Mouse (Mus musculus) neural tube, embryonic 10.5 days (tissue): ENCODE results near the gene Cdc40.
"Not testable (repeated sequence)": the region's sequence is repeated elsewhere in the genome, so short reads cannot be mapped to it uniquely, and the experiment has no call there.

Experiments
- DNase-seq: peaks from one replicate; pipeline ENCODE4 v3.0.0-alpha.2; 2017; ENCODE audit warnings: low spot score; ENCODE audit errors: extremely low spot score

The Cdc40 gene

DNA sequence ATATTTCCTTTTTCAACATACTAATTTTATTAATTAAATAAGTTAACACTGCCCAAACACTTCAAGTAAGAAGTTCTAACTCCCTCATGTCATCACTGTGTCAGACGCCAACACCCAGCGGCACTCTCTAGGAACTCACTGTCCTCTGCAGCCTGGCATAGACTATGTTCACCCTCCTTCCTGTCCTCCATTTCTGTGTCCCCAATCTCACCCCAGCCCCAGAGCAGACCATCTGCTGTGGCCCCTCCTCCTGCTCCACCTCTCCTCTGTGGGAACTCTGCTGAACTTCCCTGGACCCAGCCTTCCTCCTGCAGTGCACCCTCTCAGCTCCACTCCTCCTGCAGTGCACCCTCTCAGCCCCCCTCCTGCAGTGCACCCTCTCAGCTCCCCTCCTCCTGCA lies 15.0 kb downstream of the Cdc40 start:
- no peak for DNase-seq

DNA sequence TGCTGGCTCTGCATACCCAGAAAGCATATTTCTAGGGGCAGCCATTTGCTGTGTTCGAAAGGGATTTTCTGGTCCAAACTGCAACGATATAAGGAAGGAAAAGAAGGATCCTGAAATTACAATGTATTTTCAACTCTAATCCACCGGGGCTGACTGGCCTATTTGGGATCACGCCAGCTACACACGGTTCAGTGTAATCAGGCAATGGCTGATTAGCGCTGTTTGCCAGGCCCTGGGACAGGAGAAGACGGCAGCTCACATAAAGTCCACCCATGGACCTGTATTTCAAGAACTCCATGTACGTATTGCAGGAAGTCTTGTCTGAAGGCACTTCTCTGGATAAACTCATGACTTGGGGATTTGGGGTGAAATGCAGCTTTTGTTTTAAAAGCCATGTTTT lies 25.5 kb downstream of the Cdc40 start:
- no peak for DNase-seq

DNA sequence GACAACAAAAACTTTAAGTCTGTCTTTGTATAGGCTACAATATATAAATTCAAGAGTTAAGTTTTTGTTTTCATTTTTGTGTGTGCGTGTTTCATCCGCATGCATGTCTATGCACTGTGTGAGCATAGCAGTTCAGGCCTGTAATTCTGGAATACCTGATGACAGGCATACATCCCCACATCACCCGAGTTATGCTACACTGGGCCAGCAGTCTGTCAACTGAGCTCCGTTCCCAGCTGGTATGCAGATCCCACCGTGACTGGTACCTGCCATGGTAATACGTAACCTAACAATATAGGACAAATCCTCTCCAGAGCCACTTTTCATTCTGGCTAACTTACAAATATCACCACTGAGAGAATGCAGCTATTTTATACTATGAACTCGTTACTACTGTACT lies 26.4 kb downstream of the Cdc40 start:
- no peak for DNase-seq

DNA sequence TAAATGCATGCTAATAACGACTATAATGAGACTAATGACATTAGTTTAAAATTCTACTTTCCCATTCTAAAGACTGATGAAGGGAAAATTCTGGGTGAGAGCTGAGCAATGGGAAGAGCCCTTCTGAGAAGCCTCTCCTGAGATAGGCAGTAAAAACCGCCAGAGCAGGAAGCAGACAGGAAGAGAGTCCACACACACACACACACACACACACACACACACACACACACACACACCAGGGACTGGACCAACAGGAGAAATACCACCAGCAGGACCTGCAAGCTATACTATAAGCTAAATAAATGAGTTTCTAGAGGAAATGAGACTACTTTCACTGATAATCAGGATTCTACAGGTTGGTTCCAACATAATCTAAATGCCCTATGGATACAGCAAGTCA lies 27.5 kb downstream of the Cdc40 start:
- no peak for DNase-seq

DNA sequence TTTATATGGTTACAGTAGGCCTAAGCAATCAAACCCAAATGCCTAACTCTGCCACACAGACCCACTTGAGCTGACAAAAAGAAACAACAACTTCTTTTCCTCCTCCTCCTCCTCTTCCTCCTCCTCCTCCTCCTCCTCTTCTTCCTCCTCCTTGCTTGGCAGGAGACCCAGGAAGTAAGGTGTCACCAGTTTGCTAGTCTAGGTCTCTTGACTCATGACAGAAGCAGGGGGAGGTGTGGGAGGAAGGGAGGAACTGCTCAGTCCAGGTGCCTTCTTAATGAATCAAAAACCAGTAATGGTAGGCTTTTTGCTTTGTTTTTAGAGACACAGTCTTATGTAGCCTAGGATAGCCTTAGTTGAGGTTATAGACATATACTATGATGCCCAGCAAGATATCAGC lies 32.0 kb downstream of the Cdc40 start:
- DNase-seq: no peak

DNA sequence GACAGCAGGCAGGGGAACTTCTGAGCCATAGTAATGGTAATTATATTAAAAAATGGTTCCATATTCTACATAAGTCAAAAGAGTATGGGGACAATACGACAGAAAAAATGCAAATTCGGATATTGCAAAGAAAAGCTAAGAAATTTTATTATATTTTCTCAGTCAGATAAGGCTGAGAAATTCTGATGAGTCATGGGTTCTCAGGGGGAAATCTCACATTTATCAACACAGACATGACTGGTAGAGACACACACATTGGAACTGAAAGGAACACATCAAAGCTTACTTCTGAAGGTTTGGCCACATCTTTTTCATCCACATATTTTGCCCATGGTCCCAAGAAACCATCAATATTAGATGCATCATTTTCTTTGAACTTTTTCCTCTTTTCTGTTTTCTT lies 32.5 kb downstream of the Cdc40 start:
- DNase-seq: no peak

DNA sequence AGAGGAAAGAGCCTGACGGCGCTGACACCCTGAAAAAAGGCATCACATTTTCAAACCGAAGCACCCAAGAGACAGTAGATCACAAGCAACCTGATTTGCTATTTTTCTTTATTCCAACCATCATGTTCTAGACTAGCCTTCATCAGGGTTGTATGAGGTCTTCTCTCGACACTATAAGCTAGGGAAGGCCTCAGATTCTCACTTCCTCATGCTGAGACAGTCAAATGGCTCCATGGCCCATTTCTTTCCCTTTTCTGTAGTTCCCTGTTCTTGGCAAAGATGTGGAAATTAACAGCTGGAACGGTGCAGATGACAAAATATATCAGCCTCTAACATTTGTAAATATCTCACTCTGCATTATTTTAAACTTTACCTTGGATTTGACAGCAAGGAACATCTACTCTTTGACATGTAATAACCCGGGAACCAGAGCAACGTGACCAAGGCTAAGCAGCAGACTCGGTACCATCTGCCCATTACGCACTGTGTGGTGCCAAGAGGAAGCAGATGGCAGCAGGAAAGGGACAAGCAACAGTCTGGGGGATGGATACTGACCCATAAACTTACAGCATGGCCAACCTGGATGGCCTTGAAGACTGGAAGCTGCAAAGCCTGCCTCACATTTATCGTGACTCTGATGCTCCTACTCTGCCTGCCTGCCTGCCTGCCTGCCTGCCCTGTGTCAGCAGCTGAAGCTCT lies 35.8 kb downstream of the Cdc40 start:
- DNase-seq: no peak

DNA sequence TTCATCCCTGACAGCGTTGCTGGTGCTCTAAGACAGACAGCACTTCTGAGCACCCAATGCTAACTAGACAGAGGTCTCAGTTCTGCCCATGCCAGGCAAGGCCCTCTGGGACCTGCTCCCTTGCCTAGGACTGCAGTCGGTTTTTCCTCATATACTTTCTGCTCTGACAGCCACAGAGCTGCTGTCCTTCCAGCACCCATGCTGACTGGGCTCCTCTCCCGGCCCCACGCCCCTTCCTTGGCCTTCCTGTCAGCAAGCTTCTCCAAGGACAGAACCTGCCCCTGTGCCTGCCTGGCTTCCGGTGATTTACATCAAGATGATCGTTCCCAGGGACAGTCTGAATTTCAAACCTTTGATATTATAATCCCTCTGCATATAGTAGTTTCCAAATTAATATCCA lies 37.5 kb downstream of the Cdc40 start:
- DNase-seq: no peak

DNA sequence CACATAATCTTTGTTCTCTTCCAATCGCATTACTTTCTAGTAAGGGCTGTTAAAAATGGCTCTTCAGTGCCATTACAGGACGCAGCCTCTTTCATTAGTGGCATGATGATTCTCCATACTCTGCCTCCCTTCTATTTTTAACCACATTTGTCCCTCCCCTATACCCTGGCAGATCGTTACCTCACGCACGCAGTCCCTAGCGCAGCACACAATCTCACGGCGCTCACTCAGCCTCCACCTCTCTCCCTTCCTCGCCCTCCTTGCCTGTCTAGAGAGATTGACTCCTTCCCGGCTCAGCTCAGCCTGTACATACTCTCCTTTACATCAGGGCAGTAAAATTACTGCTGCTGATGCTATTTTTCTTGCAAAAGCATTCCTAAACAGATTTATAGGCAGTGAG lies 38.6 kb downstream of the Cdc40 start:
- DNase-seq: no peak

DNA sequence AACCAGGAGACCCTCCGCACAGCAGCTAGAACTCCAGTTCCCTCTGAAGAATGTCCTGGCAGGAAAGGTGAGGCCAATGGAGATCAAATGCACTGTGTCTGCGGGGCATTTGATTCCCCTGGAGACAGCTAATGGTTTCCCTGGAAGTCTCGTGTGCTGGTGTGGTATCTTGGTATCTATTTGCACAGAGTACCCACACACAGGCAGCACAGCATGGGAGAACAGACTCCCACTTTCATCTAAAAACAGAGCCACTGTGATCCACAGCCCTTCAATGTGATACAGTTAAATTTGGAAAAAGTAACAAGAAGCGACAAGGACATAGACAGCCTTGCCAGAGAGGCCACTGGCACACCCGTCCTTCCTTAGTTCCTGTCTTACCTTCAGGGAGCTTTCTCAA lies 39.3 kb downstream of the Cdc40 start:
- no peak for DNase-seq

DNA sequence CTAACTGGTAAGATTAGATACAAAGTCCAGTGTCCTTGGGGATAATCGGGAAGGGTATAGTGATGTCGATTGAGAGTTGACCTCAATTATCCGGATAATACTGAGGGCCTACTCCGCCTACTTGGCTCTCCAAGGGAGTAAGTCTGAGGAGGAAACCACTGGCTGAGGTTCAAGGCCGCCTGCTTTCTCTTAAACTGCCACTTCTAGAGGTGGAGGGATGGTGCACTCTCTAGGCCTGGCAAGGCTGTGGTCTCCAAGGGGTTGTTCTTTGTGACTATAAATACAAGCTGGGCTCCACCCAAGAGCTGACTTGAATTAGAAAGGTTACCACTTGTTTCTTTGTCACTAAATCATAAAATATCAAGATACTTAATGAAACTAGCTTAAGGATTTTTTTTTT lies 43.0 kb downstream of the Cdc40 start:
- DNase-seq: no peak

DNA sequence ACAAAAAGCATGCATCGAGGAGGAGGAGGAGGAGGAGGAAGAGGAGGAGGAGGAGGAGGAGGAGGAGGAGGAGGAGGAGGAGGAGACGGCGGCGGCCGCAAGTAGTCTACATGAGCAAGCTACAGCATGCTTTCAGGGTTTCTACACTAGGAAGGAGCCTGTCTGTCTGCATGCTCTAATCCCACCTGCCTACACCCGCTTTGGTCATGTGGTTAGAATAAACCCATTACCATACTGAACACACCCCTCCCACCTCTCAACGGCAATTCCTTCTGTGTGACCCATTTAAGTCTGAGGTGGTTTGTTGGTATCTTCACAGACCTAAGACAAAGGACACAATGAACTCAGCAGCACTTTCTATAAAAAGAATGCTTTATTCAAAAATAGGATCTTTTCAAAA lies 51.8 kb downstream of the Cdc40 start:
- no peak for DNase-seq

DNA sequence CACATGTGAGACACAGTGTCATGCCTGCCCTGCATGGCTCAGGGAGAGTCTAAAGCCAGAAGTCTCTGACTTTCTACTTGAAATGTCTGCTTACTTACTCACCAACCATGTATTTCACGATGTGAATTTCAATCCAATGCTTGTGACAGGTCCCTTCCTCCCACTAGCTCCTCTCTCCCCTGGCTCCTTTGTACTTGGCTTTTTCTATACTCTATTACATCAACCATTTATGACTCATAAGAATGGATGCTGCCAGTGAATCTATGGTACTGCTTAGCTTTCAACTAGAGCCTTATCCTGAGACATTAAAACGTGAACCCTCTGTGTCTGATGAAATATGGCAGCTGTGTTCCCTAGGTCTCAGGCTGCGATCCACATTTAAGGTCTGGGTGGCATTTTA lies 52.8 kb downstream of the Cdc40 start:
- no peak for DNase-seq

DNA sequence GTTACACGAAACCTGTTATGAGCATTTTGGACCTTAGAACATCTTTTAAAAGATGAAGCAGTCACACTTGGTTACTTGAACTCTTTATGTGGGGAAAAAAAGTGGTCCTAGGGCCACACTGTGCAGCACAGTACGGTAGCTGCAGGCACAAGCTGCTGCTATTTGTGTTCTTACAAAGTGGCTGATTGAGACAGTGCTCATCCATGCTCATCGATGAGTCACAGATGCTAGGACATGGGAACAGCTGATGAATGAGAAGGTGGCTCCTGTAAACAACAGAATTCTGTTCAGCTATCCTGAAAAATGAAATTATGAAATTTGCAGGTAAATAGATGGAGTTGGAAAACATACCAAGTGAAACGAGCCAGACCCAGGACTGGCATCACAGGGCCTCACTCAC lies 55.4 kb downstream of the Cdc40 start:
- no peak for DNase-seq

DNA sequence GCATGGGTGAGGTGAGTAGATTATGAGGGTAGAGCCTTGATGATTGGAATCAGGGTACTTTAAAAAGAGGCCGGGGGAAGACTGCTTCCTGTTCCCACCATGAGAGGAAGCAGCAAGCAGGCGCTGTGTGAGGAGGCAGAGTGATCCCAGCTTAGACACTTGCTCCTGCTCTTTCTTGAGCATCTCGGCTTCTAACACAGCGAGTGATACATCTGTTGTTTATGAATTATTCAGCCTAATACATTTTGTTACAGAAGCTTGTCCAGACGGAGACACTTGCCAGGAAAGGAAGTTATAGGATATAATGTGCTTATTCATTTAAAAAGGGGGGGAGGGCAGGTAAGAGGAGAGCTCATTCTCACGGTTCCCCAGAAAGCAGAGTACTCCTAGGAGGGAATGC lies 57.2 kb downstream of the Cdc40 start:
- no peak for DNase-seq

DNA sequence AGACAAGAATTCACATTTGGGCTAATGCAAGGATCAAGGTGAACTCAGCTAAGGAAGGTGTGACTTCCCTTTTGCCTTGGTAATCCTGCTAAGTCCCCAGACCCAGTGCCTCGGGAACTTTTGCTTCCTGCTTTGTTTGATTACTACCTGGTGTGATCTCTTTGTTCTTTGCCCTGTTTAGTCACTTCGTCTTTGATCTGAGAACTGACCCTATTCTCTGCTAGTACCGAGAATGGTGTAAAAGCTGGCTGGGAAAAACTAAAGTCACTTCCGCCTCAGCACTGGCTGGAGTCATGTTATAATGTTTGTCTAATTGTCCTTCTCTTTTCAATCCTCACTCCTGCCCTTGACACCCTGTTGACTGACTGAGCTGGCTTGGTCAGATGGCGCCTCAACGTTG lies 66.6 kb downstream of the Cdc40 start:
- DNase-seq: no peak

DNA sequence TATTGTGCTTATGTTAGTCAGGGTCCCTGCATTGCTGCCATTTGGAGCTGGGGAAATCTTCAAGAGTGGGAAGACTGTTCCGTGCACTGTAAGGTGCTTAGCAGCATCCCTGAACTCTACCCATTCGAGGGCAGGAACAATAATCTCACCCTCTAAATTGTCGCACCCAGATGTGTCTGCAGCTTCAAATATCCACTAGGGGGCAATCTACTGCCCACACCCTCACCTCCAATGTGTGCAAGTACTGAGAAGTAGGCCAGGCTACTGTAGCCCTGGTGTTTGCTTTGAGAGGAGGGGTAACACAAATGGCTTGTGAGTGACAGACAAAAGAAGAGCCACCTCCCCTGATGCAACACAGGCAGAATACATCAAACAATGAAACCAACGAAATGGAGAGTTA lies 69.5 kb downstream of the Cdc40 start:
- DNase-seq: no peak

DNA sequence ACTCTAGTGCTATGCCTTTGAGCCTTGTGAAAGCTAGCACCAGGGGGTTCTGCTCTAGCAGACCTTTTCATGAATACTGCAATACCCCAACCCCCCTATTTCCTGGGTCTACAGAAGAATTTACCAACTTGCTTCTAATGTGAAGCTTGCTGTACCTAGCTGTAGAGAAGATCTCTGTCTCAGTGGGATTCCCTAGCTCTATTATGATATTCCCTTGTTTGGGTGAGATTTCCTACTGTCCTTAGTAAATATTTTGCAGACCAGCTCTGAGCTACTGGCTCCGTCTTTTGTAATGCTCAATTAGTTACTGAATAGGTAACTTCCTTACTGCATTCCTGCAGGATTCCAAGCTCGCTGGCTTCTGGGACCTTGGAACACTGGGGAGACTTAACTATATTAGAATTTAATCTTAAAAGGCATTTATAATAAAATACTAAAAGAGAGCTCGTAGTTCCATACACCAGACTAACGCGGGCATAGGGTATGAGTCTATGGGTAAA lies 73.7 kb downstream of the Cdc40 start:
- DNase-seq: not testable (repeated sequence)

DNA sequence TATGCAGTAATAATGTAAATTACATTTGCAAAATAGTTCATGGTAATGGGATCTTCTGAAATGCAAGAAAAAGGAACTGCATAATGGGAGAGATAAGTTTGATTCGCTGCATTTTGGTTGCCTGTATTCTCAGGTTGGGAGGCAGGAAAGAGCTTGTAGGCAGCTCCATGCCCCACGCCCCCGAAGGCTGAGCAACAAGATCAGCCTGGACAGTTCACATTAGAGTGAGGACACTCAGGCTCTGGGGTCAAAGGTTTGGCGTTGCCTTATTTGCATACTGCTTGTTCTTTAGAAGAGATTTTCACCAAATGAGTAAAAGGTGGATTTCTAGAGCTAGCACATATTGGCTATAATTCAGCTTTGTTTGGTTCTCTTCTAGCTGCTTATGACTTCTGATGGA lies 76.9 kb downstream of the Cdc40 start:
- DNase-seq: no peak

DNA sequence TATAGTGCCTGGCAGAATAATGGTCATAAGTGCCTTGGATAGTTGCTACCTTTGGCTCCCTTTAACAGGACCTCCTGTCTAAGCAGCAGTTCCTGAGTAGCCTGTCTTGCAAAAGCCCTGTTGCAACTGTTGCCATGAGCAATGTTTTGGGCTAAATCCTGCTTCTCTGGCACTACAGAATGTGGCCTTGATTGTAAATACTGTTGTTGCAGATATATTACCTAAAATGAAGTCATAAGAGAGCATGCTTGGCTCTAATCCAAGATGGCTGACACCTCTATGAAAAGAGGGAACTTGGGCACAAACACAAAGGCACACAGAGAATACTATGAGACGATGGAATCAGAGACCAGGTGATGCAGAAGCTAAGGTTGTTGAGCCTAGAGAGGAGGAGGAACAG lies 77.9 kb downstream of the Cdc40 start:
- DNase-seq: no peak

DNA sequence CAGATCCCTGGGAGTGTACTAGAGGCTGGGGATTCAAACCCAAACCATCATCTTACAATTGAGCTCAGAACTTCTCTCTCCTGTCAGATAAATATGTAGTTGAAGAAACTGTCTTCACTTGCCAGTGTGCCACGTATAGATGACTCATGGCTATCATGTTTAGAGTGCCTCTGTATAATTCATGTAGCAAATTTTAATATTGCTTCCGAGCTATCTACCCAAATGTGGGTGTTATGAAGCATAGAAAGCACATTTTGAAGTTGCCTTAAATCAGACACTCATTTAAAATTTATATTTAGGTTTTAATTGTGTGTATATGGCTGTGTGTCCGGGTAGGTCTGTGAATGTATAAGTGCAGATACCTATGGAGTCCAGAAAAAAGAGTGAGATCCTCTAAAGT lies 91.0 kb downstream of the Cdc40 start:
- DNase-seq: no peak

DNA sequence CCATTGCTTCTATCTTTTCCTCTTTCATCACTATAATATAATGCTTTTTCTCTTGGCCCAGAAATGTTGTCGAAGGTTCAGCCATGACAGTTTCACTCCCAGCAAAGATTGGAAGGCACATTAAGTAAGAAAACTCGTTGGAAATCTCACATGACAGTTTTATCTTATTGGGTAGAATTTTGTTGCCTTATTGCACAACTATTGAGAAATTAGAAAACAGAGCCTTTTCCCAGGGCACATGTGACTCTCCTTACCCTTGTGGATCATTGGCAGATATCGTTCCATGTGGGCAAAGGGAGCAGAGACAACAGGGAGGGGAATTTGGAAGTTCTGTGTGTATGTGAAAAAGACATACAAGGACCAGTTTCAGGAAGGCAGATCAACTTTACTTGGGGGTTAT lies 92.7 kb downstream of the Cdc40 start:
- DNase-seq: no peak
